Mouse (Mus musculus) liver, embryonic 14.5 days (tissue): ENCODE data around the gene Ren1. TPM values are rescaled to one million over a fixed set of nuclear protein-coding genes. Genes with fewer than 3 reads are reported as not detected.

Source experiments
- ATAC-seq: fragments of 200-750 bp; cut with Nextera tagmentation; 2 replicates; pipeline ENCODE4 v1.8.0; 2017; ENCODE audit warnings: moderate number of reproducible peaks, mild to moderate bottlenecking, moderate library complexity; ENCODE audit not compliant: insufficient read depth
- DNase-seq, 3 experiments: peaks; one replicate each; pipeline ENCODE4 v3.0.0-alpha.2; 2012 to 2013; ENCODE audit warnings: low read depth in 3 of 3, low spot score in 3 of 3
- H3K27ac ChIP-seq: fragments of 300-500 bp; sonication (generic); 2 replicates; pipeline ENCODE4 v1.5.1; 2014; ENCODE audit warnings: moderate library complexity, mild to moderate bottlenecking, control low read depth, inconsistent platforms
- H3K27me3 ChIP-seq: fragments of 300-500 bp; sonication (generic); 2 replicates; pipeline ENCODE4 v1.6.1; 2014; ENCODE audit warnings: mild to moderate bottlenecking, low read length, moderate library complexity; ENCODE audit not compliant: control insufficient read depth, insufficient read depth
- H3K36me3 ChIP-seq: fragments of 300-500 bp; sonication (generic); replicated peaks from 2 replicates; pipeline ENCODE4 v1.6.1; 2014; ENCODE audit warnings: low read depth; ENCODE audit not compliant: control insufficient read depth, insufficient read depth
- H3K4me1 ChIP-seq, 2 experiments: fragments of 200-500 bp in 1 of 2; fragments of 300-500 bp in 1 of 2; sonication (generic) in 1 of 2; replicated peaks; 2 replicates each; pipeline ENCODE4 v1.6.1; 2012 to 2014; ENCODE audit warnings: antibody characterized with exemption in 1 of 2, inconsistent platforms in 1 of 2, low read length in 1 of 2; ENCODE audit not compliant: control insufficient read depth in 2 of 2, insufficient read depth in 2 of 2
- H3K4me2 ChIP-seq: fragments of 300-500 bp; sonication (generic); 2 replicates; pipeline ENCODE4 v1.6.1; 2014; ENCODE audit warnings: low read depth, mild to moderate bottlenecking, control low read depth, moderate library complexity
- H3K4me3 ChIP-seq, 2 experiments: fragments of 200-500 bp in 1 of 2; fragments of 300-500 bp in 1 of 2; sonication (generic) in 1 of 2; 2 replicates each; pipeline ENCODE4 v1.5.1; 2012 to 2014; ENCODE audit warnings: low read depth in 2 of 2, low read length in 2 of 2, mild to moderate bottlenecking in 2 of 2, control low read depth in 1 of 2, inconsistent platforms in 1 of 2, moderate library complexity in 1 of 2; ENCODE audit not compliant: insufficient read depth in 1 of 2
- H3K9ac ChIP-seq: fragments of 300-500 bp; sonication (generic); replicated peaks from 2 replicates; pipeline ENCODE4 v1.6.1; 2014; ENCODE audit warnings: mild to moderate bottlenecking, control low read depth, moderate library complexity
- H3K9me3 ChIP-seq: fragments of 300-500 bp; sonication (generic); 2 replicates; pipeline ENCODE4 v1.6.1; 2016; ENCODE audit warnings: low read length, mixed read lengths; ENCODE audit not compliant: control insufficient read depth
- CTCF ChIP-seq: IDR thresholded peaks from 2 replicates; pipeline ENCODE4 v1.5.1; 2016; ENCODE audit warnings: antibody characterized with exemption, low read depth, control low read depth
- EP300 ChIP-seq: IDR thresholded peaks from 2 replicates; pipeline ENCODE4 v1.6.1; 2016; ENCODE audit warnings: antibody characterized with exemption, low read depth
- WGBS: fragments of 180-500 bp; shearing (Covaris S2); extraction: QIAGEN DNeasy Blood & Tissue Kit; methylation state at CpG from one replicate; pipeline ENCODE4 v1.1.7; 2014; ENCODE audit not compliant: insufficient replicate concordance; 5-methylcytosine and 5-hydroxymethylcytosine counted together
- polyA plus RNA-seq, 2 experiments: library from polyadenylated mRNA; depleted of rRNA in 1 of 2; stranded (reverse) in 1 of 2; unstranded in 1 of 2; fragments of >200 nt; fragmentation: Nextera tagmentation in 1 of 2; extraction: Ambion mirVana in 1 of 2; gene quantifications; 2 replicates each; pipeline versions ENCODE4 v1.2.1 to v1.2.3; 2012 to 2014

Gene Ren1
- polyA plus RNA-seq, 2 experiments: 0.50 to 0.57 TPM

GRCm38 (mm10) chr1:133400014-133400725 lies 49.9 kb downstream of the Ren1 start:
- H3K36me3 ChIP-seq: no peaks in the 10 kb centered on the region
- H3K4me2 ChIP-seq: no peak overlapping the region
- no peaks in the 10 kb centered on the region for H3K9me3 ChIP-seq
- H3K9ac ChIP-seq: no peak overlapping the region
- 39% methylated on average over 13 of the region's 13 CpGs for WGBS
- no peak for TF ChIP-seq EP300
- TF ChIP-seq CTCF: no peak
- H3K4me3 ChIP-seq: no peak overlapping the region
- no peaks in the 10 kb centered on the region for H3K27me3 ChIP-seq
- ATAC-seq (no peak), DNase-seq (no peak)
- H3K4me1 ChIP-seq: no peaks in the 10 kb centered on the region
- H3K27ac ChIP-seq: no peak overlapping the region

GRCm38 (mm10) chr1:133404005-133404404 lies 53.7 kb downstream of the Ren1 start:
- no peak overlapping the region for H3K9ac ChIP-seq
- no peak overlapping the region for H3K27ac ChIP-seq
- DNase-seq (no peak), ATAC-seq (no peak)
- TF ChIP-seq CTCF (no peak), EP300 (no peak)
- no peak overlapping the region for H3K4me2 ChIP-seq
- 49% methylated on average over 4 of the region's 4 CpGs for WGBS
- no peak overlapping the region for H3K4me3 ChIP-seq
- no peaks in the 10 kb centered on the region for H3K27me3 ChIP-seq
- peaks cover 0 to 2% of the 10 kb centered on the region in 2 experiments; a peak in 1 of 4 replicates for H3K4me1 ChIP-seq
- H3K9me3 ChIP-seq: no peaks in the 10 kb centered on the region
- no peaks in the 10 kb centered on the region for H3K36me3 ChIP-seq

- Histone ChIP-seq H3K9ac (no peak overlapping the region), H3K4me1 (peaks cover 0 to 2% of the 10 kb centered on the region in 2 experiments; a peak in 1 of 4 replicates), H3K4me3 (no peak overlapping the region), H3K4me2 (no peak overlapping the region), H3K27ac (no peak overlapping the region), H3K9me3 (no peaks in the 10 kb centered on the region), H3K36me3 (no peaks in the 10 kb centered on the region), H3K27me3 (no peaks in the 10 kb centered on the region)
- WGBS: 48% methylated on average over 7 of the region's 7 CpGs
- DNase-seq (no peak), ATAC-seq (no peak)
- TF ChIP-seq EP300 (no peak), CTCF (no peak)
Observed at GRCm38 (mm10) chr1:133406614-133407013, 56.3 kb downstream of the Ren1 start.

- Histone ChIP-seq H3K36me3 (no peaks in the 10 kb centered on the region), H3K27ac (no peak overlapping the region), H3K9me3 (no peaks in the 10 kb centered on the region), H3K27me3 (no peaks in the 10 kb centered on the region), H3K4me3 (no peak overlapping the region), H3K4me2 (no peak overlapping the region), H3K9ac (no peak overlapping the region), H3K4me1 (peaks cover 0 to 2% of the 10 kb centered on the region in 2 experiments; a peak in 1 of 4 replicates)
- ATAC-seq: no peak
- no peak for DNase-seq
- 52% methylated on average over 6 of the region's 6 CpGs for WGBS
- TF ChIP-seq CTCF (no peak), EP300 (no peak)
Observed at GRCm38 (mm10) chr1:133407436-133407835, 57.1 kb downstream of the Ren1 start.

- peak overlapping the region; percentile 38; the same call in 1 of the 2 replicates for H3K4me2 ChIP-seq
- H3K4me3 ChIP-seq: no peak overlapping the region
- no peaks in the 10 kb centered on the region for H3K27me3 ChIP-seq
- no peaks in the 10 kb centered on the region for H3K9me3 ChIP-seq
- no peak overlapping the region for H3K27ac ChIP-seq
- no peak for ATAC-seq
- H3K36me3 ChIP-seq: no peaks in the 10 kb centered on the region
- H3K9ac ChIP-seq: no peak overlapping the region
- no peak for DNase-seq
- TF ChIP-seq EP300: no peak
- TF ChIP-seq CTCF: no peak
- 66% methylated on average over 9 of the region's 9 CpGs for WGBS
- H3K4me1 ChIP-seq: peaks cover 0 to 2% of the 10 kb centered on the region in 2 experiments; a peak in 1 of 4 replicates
Observed at GRCm38 (mm10) chr1:133408321-133408720, 58.0 kb downstream of the Ren1 start.
